Mouse (Mus musculus): ENCODE data around the gene Eml6. TPM values are rescaled to one million over a fixed set of nuclear protein-coding genes. Genes with fewer than 3 reads are reported as not detected.

Gene Eml6
- polyA plus RNA-seq, 1 experiment from 2014 or later: 0.13 TPM

GRCm38 (mm10) chr11:29807325-29807724 lies 218.5 kb downstream of the Eml6 start:
- no peak for DNase-seq
- Histone ChIP-seq H3K27ac (ENCODE audit: low read depth) (no peak overlapping the region), H3K27me3 (ENCODE audit: insufficient read depth, low read length) (no peaks in the 10 kb centered on the region), H3K4me2 (ENCODE audit: low read depth, low read length) (no peak overlapping the region), H3K4me1 (ENCODE audit: insufficient read depth) (peaks cover 9% of the 10 kb centered on the region), H3K4me3 (ENCODE audit: low read depth, low read length) (no peak overlapping the region), H3K36me3 (replicated peaks; ENCODE audit: insufficient read depth, low read length) (no peaks in the 10 kb centered on the region), H3K9ac (replicated peaks) (no peak overlapping the region), H3K9me3 (ENCODE audit: low read length) (no peaks in the 10 kb centered on the region)
- no peak for ATAC-seq
- WGBS (ENCODE audit: insufficient replicate concordance): 78% methylated on average over 5 of the region's 5 CpGs
- TF ChIP-seq CTCF (IDR thresholded peaks at IDR 0.05; ENCODE audit: low read depth): no peak
- no peak for TF ChIP-seq EP300 (IDR thresholded peaks at IDR 0.05; ENCODE audit: low read depth)

GRCm38 (mm10) chr11:29801432-29802427 lies 224.1 kb downstream of the Eml6 start:
- ATAC-seq: no peak

DNA sequence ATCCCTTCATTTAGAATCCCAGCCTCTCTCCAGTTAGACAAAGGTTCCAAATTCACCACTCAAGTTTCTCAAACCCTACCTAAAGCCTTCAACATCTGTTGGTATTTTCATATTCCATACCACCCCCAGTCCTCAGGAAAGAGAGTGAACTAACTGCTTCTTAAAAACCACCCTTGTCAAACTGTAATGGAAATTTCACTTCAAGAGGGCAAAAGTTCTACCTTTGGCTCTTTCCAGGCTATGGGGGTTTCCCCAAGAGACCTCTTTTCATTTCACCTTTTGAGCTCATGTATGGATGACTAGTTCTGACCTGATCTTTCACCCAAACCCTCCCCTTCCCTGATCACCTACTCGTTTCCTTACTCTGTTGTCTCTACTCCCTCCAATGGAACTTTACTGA lies 226.0 kb downstream of the Eml6 start:
- WGBS (ENCODE audit: insufficient replicate concordance): 42% methylated on average over 1 of the region's 1 CpGs
- Histone ChIP-seq H3K4me1 (ENCODE audit: insufficient read depth) (no peaks in the 10 kb centered on the region), H3K27me3 (ENCODE audit: insufficient read depth, low read length) (no peaks in the 10 kb centered on the region), H3K27ac (ENCODE audit: low read depth) (no peak overlapping the region), H3K4me2 (ENCODE audit: low read depth, low read length) (no peak overlapping the region), H3K36me3 (replicated peaks; ENCODE audit: insufficient read depth, low read length) (no peaks in the 10 kb centered on the region), H3K4me3 (ENCODE audit: low read depth, low read length) (no peak overlapping the region), H3K9ac (replicated peaks) (no peak overlapping the region), H3K9me3 (ENCODE audit: low read length) (no peaks in the 10 kb centered on the region)
- ATAC-seq (no peak), DNase-seq (no peak)
- no peak for TF ChIP-seq EP300 (IDR thresholded peaks at IDR 0.05; ENCODE audit: low read depth)

More at GRCm38 (mm10) chr11:29801432-29802427, 224.1 kb downstream of the Eml6 start:
- Histone ChIP-seq H3K9ac (replicated peaks) (no peak overlapping the region), H3K36me3 (replicated peaks; ENCODE audit: insufficient read depth, low read length) (no peaks in the 10 kb centered on the region), H3K27ac (ENCODE audit: low read depth) (no peak overlapping the region), H3K4me2 (ENCODE audit: low read depth, low read length) (no peak overlapping the region), H3K27me3 (ENCODE audit: insufficient read depth, low read length) (no peaks in the 10 kb centered on the region), H3K9me3 (ENCODE audit: low read length) (no peaks in the 10 kb centered on the region), H3K4me1 (ENCODE audit: insufficient read depth) (no peaks in the 10 kb centered on the region), H3K4me3 (ENCODE audit: low read depth, low read length) (no peak overlapping the region)
- no peak for DNase-seq
- TF ChIP-seq CTCF (IDR thresholded peaks at IDR 0.05; ENCODE audit: low read depth) (no peak), EP300 (IDR thresholded peaks at IDR 0.05; ENCODE audit: low read depth) (no peak)
- whole genome bisulfite sequencing (ENCODE audit: insufficient replicate concordance): 59% methylated on average over 2 of the region's 2 CpGs

- Histone ChIP-seq H3K9me3 (ENCODE audit: low read length) (no peaks in the 10 kb centered on the region), H3K4me2 (ENCODE audit: low read depth, low read length) (no peak overlapping the region), H3K27me3 (ENCODE audit: insufficient read depth, low read length) (no peaks in the 10 kb centered on the region), H3K4me1 (ENCODE audit: insufficient read depth) (no peaks in the 10 kb centered on the region), H3K4me3 (ENCODE audit: low read depth, low read length) (no peak overlapping the region), H3K9ac (replicated peaks) (no peak overlapping the region), H3K36me3 (replicated peaks; ENCODE audit: insufficient read depth, low read length) (no peaks in the 10 kb centered on the region), H3K27ac (ENCODE audit: low read depth) (no peak overlapping the region)
- ATAC-seq (no peak), DNase-seq (no peak)
- 93% methylated on average over 6 of the region's 6 CpGs for WGBS (ENCODE audit: insufficient replicate concordance)
- TF ChIP-seq EP300 (IDR thresholded peaks at IDR 0.05; ENCODE audit: low read depth): no peak
- TF ChIP-seq CTCF (IDR thresholded peaks at IDR 0.05; ENCODE audit: low read depth): no peak
Observed at GRCm38 (mm10) chr11:29795106-29795505, 230.7 kb downstream of the Eml6 start.

DNA sequence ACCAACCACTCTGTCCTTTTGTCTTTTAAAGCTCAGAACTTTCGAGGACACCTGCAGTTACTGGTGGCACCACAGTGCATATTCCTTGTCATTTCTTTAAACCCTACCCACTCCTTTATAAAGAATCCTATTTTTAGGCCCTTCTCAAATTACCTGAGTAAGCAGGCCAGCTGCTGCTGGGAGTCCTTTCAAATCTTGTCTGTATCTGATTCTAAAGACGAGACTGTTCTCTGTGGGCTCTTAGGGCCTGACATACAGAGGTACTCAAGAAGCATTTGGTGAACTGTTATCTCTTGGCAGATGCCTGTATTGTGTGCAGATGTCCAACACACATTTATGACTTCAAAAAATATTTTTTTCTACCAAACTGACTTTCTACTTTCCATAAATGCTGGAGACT lies 231.4 kb downstream of the Eml6 start:
- DNase-seq (no peak), ATAC-seq (no peak)
- Histone ChIP-seq H3K4me1 (ENCODE audit: insufficient read depth) (no peaks in the 10 kb centered on the region), H3K27ac (ENCODE audit: low read depth) (no peak overlapping the region), H3K4me3 (ENCODE audit: low read depth, low read length) (no peak overlapping the region), H3K9ac (replicated peaks) (no peak overlapping the region), H3K9me3 (ENCODE audit: low read length) (no peaks in the 10 kb centered on the region), H3K27me3 (ENCODE audit: insufficient read depth, low read length) (no peaks in the 10 kb centered on the region), H3K36me3 (replicated peaks; ENCODE audit: insufficient read depth, low read length) (no peaks in the 10 kb centered on the region), H3K4me2 (ENCODE audit: low read depth, low read length) (no peak overlapping the region)
- TF ChIP-seq EP300 (IDR thresholded peaks at IDR 0.05; ENCODE audit: low read depth) (no peak), CTCF (IDR thresholded peaks at IDR 0.05; ENCODE audit: low read depth) (no peak)
- 45% methylated on average over 2 of the region's 2 CpGs for WGBS (ENCODE audit: insufficient replicate concordance)

- no peak overlapping the region for H3K27ac ChIP-seq (ENCODE audit: low read depth)
- DNase-seq (no peak), ATAC-seq (no peak)
- no peaks in the 10 kb centered on the region for H3K9me3 ChIP-seq (ENCODE audit: low read length)
- TF ChIP-seq EP300 (IDR thresholded peaks at IDR 0.05; ENCODE audit: low read depth) (no peak), CTCF (IDR thresholded peaks at IDR 0.05; ENCODE audit: low read depth) (no peak)
- H3K36me3 ChIP-seq (replicated peaks; ENCODE audit: insufficient read depth, low read length): no peaks in the 10 kb centered on the region
- H3K9ac ChIP-seq (replicated peaks): no peak overlapping the region
- H3K4me2 ChIP-seq (ENCODE audit: low read depth, low read length): no peak overlapping the region
- WGBS (ENCODE audit: insufficient replicate concordance): 74% methylated on average over 2 of the region's 2 CpGs
- H3K4me3 ChIP-seq (ENCODE audit: low read depth, low read length): no peak overlapping the region
- peaks cover 8% of the 10 kb centered on the region; the same call in 1 of the 2 replicates for H3K4me1 ChIP-seq (ENCODE audit: insufficient read depth)
- no peaks in the 10 kb centered on the region for H3K27me3 ChIP-seq (ENCODE audit: insufficient read depth, low read length)
Observed at GRCm38 (mm10) chr11:29790796-29791195, 235.0 kb downstream of the Eml6 start.
